In genomic region chr1:74141781-74142180, GRCm38 (mm10) we compare ENCODE assay signal across 25 mouse cellular contexts. TPM values are rescaled to one million over a fixed set of nuclear protein-coding genes. Genes with fewer than 3 reads are reported as not detected.
"Had no signal": no experiment of that assay in that cellular context is flagged by ENCODE, and none has a peak within 500 bp of the region (broad histone marks: within the 10 kb centered on the region; RNA-seq: fewer than 3 reads in every experiment).

No protein-coding gene starts in this region.

- DNase-seq: kidney, adult 11 months; kidney, adult 9 months; kidney, postnatal 14 days; left cerebral cortex, postnatal 4 days; liver, postnatal 0 days; lung, embryonic 14.5 days; thymus, adult 2 months; thymus, postnatal 14 days had no signal

- H3K27me3 ChIP-seq: limb, embryonic 12.5 days; limb, embryonic 15.5 days; midbrain, embryonic 13.5 days had no signal

- H3K36me3 ChIP-seq: limb, embryonic 12.5 days; limb, embryonic 15.5 days; midbrain, embryonic 13.5 days had no signal

- H3K4me1 ChIP-seq: limb, embryonic 12.5 days; limb, embryonic 15.5 days; midbrain, embryonic 13.5 days had no signal

- H3K27ac ChIP-seq: limb, embryonic 12.5 days; limb, embryonic 15.5 days; liver, embryonic 14.5 days; macrophage; midbrain, embryonic 13.5 days; stomach, postnatal 0 days had no signal

- H3K4me3 ChIP-seq: limb, embryonic 12.5 days; limb, embryonic 15.5 days; midbrain, embryonic 13.5 days had no signal

RNA-seq across cellular contexts. Expression of gene Cxcr2, which starts 12.0 kb away (rescaled TPM):
- total RNA-seq: layer of hippocampus, postnatal 14 days had no signal

RNA-seq across cellular contexts. Expression of gene Rufy4, which starts 16.4 kb away (rescaled TPM):
- total RNA-seq: left cerebral cortex, adult 8-10 months; midbrain, postnatal 0 days had no signal
- polyA plus RNA-seq: macrophage had no signal

RNA-seq across cellular contexts. Expression of gene Cxcr1, which starts 52.6 kb away (rescaled TPM):
- total RNA-seq: layer of hippocampus, postnatal 14 days; left cerebral cortex, adult 8-10 months; left cerebral cortex, postnatal 14 days; left cerebral cortex, postnatal 4 days; midbrain, postnatal 0 days had no signal
- polyA plus RNA-seq: kidney, embryonic 16.5 days; large intestine, adult 2 months; limb, embryonic 12.5 days; limb, embryonic 15.5 days; liver, embryonic 11.5 days; liver, embryonic 14.5 days; liver, postnatal 0 days; lung, embryonic 14.5 days; lung, postnatal 0 days; macrophage; midbrain, embryonic 13.5 days; midbrain, postnatal 0 days; neural tube, embryonic 11.5 days; neural tube, embryonic 14.5 days; stomach, embryonic 14.5 days; thymus, adult 2 months had no signal
